Mouse (Mus musculus) cerebellum, adult 9-11 months (tissue): ENCODE measurements around the gene Prkce.

Experiments used
- DNase-seq: peaks from one replicate; pipeline ENCODE4 v3.0.0; 2022

Gene Prkce

GRCm38 (mm10) chr17:86656369-86656768 lies 488.8 kb downstream of the Prkce start:
- DNase-seq, result no peak

GRCm38 (mm10) chr17:86662301-86662700 lies 494.7 kb downstream of the Prkce start:
- DNase-seq, result no peak

GRCm38 (mm10) chr17:86663471-86663870 lies 495.9 kb downstream of the Prkce start:
- DNase-seq, result no peak

- no peak for DNase-seq
These were observed 500.4 kb downstream of the Prkce start for GRCm38 (mm10) chr17:86667836-86668600.

GRCm38 (mm10) chr17:86669641-86670373 lies 502.2 kb downstream of the Prkce start:
- DNase-seq, result no peak

GRCm38 (mm10) chr17:86670731-86671130 lies 503.1 kb downstream of the Prkce start:
- DNase-seq, result no peak

- no peak for DNase-seq
These were observed 507.4 kb downstream of the Prkce start for GRCm38 (mm10) chr17:86674971-86675370.

GRCm38 (mm10) chr17:86676336-86676735 lies 508.8 kb downstream of the Prkce start:
- no peak for DNase-seq

- DNase-seq, result no peak
These were observed 509.3 kb downstream of the Prkce start for GRCm38 (mm10) chr17:86676909-86677308.

GRCm38 (mm10) chr17:86685263-86685662 lies 517.7 kb downstream of the Prkce start:
- DNase-seq, result no peak

- DNase-seq, result no peak
These were observed 519.4 kb downstream of the Prkce start for GRCm38 (mm10) chr17:86687021-86687420.

GRCm38 (mm10) chr17:86690871-86691390 lies 523.3 kb downstream of the Prkce start:
- no peak for DNase-seq

- DNase-seq, result no peak
These were observed 530.2 kb downstream of the Prkce start for GRCm38 (mm10) chr17:86697751-86698150.

GRCm38 (mm10) chr17:86703336-86703735 lies 535.8 kb downstream of the Prkce start:
- no peak for DNase-seq

- no peak for DNase-seq
These were observed 537.7 kb downstream of the Prkce start for GRCm38 (mm10) chr17:86705236-86705635.

- no peak for DNase-seq
These were observed 538.9 kb downstream of the Prkce start for GRCm38 (mm10) chr17:86706467-86706866.
